Mouse (Mus musculus) ovary, adult 2 months (tissue): ENCODE data around the gene Rxfp2. TPM values are rescaled to one million over a fixed set of nuclear protein-coding genes. Genes with fewer than 3 reads are reported as not detected.

ENCODE experiments used
- polyA plus RNA-seq: library from polyadenylated mRNA; depleted of rRNA; stranded (reverse); fragments of >200 nt; gene quantifications from 2 replicates; pipeline ENCODE4 v1.2.3, GENCODE M21; 2012; rRNA removed

Gene Rxfp2
- polyA plus RNA-seq, result 1.0 and 1.3 TPM in 2 replicates

GRCm38 (mm10) chr5:150018656-150019055 lies at the start of gene Rxfp2:
Rxfp2 (plus strand) TSS chr5:150018675.

GRCm38 (mm10) chr5:150118455-150119241 lies 100.2 kb downstream of the Rxfp2 start, which contains the start of gene Fry:
Fry (plus strand) TSS chr5:150118645.

Other genes with a start within 250 kb of the Rxfp2 start
- 11.7 and 14.2 TPM in 2 replicates for gene Fry, start 100.0 kb downstream of the Rxfp2 start, polyA plus RNA-seq